Mouse (Mus musculus) brain, adult 10 weeks (tissue): ENCODE results near the gene Kdelr1. TPM values are rescaled to one million over a fixed set of nuclear protein-coding genes. Genes with fewer than 3 reads are reported as not detected.

Experiments
- polyA plus RNA-seq: library from polyadenylated mRNA; stranded (reverse); fragments of 350-450 nt; fragmentation: Illumina TruSeq; extraction: RNeasy Lipid Tissue Mini Kit (QIAGEN cat#74804); gene quantifications from one replicate; pipeline ENCODE4 v1.2.3, GENCODE M21; 2015; ENCODE audit warnings: low read depth, low replicate concordance

The Kdelr1 gene
- 88.2 TPM for polyA plus RNA-seq

GRCm38 (mm10) chr7:45872624-45873023, at the start of gene Kdelr1:
Gene Kdelr1, plus strand, starts transcription at chr7:45872772.

DNA sequence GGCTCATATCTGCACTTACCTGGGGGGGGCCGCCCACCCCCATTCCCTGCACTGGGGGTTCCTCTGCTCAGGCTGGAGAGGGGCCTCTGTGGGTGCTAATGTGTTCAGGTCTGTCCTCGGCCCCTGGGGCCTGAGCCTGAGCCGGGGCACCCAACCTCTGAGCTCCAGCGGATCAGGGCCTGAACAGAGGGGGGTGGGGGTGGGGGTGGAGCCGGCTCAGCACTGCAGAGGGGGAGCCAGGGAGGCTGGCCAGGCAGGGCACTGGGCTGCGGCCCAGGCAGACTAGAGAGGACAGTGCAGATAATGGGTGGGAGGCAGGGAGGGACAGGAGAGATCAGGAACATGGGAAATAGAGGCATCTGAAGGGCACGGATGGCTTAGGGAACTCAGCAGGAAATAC, 48.0 kb upstream of the Kdelr1 start, which contains the start of gene Kcnj14:
Gene Kcnj14 (minus strand): TSS at position 185 of the 400 bp plus-strand sequence.

GRCm38 (mm10) chr7:45830427-45831127, 42.0 kb upstream of the Kdelr1 start, which contains the start of gene Grwd1:
Gene Grwd1, minus strand, starts transcription at chr7:45830944.

GRCm38 (mm10) chr7:45878278-45878677, 5.7 kb downstream of the Kdelr1 start, which contains the start of gene Grin2d:
Gene Grin2d, minus strand, starts transcription at chr7:45878378.

DNA sequence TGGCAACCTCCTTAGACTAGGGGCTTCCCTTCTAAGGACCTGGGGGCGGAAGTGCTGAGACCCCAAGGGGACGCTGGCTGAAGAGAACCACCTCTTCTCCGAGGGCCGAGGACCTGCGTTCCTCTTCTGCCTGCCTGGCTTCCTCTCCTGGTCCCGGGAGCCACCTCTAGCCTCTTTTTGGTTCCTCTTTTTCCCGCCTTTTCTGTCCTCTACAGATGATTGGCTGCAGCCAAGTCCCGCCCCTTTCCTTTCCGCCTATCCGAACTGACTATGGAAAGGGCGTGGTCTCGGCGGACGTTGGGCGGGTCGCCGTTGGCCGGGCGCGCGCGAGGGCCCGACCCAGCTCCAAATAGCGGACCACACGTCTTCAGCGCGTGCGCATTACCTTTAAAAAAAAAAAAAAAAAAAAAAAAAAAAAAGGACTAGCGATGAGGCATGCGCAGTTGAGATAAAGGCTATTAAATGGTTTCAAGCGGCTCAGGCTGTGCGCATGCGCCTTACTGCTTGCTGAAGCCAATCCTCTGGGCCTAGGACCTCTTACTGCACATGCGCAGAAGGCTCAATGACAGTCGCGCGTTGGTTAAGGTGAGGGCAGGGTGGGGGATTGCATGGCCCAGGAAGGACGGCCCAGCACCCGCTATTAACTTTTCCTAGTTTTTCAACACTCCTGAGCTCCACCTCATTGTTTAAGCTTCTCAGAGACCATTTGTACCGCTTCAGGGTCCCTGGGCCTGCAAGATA, 24.1 kb downstream of the Kdelr1 start, which contains the start of the genes Syngr4 and Tmem143:
Gene Syngr4 (minus strand): TSS at position 198 of the 741 bp plus-strand sequence.
Gene Tmem143 (plus strand): TSS at position 425 of the 741 bp plus-strand sequence.

DNA sequence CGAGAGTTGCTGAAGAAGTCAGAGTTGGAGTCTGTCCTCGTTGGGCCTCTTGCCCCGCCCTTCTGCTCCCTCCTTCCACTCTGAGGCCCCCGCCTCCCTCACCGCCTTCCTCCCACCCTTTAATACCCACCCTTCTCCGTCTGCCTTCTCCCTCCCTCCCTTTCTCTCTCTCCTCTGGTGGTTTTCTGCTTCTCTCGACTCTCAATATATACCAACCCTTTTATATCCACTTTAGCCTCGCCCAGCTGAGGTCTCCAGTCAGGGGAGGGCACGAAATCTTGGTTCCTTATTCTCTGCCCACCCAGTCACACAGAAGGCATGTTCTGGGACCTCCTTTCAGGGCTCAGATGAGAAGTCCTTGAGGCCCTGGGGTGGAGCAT, 48.7 kb downstream of the Kdelr1 start, which contains the start of gene Emp3:
Gene Emp3 (minus strand): TSS at position 163 of the 380 bp plus-strand sequence.

GRCm38 (mm10) chr7:45923762-45924428, 51.3 kb downstream of the Kdelr1 start, which contains the start of gene Ccdc114:
Gene Ccdc114, plus strand, starts transcription at chr7:45924072.

Other genes with a start within 250 kb of the Kdelr1 start
- gene Rasip1, start 245.3 kb upstream of the Kdelr1 start, polyA plus RNA-seq, result 4.0 TPM
- gene Mamstr, start 232.8 kb upstream of the Kdelr1 start, polyA plus RNA-seq, result 4.0 TPM
- 0.31 TPM for gene Fut2, start 206.4 kb upstream of the Kdelr1 start, polyA plus RNA-seq
- 5.4 TPM for gene Ntn5, start 188.8 kb upstream of the Kdelr1 start, polyA plus RNA-seq
- 1.1 TPM for gene Sec1, start 178.4 kb upstream of the Kdelr1 start, polyA plus RNA-seq
- 234 TPM for gene Car11, start 172.9 kb upstream of the Kdelr1 start, polyA plus RNA-seq
- 80.7 TPM for gene Dbp, start 167.7 kb upstream of the Kdelr1 start, polyA plus RNA-seq
- 458 TPM for gene Rpl18, start 157.3 kb upstream of the Kdelr1 start, polyA plus RNA-seq
- 18.2 TPM for gene Sphk2, start 154.8 kb upstream of the Kdelr1 start, polyA plus RNA-seq
- gene Fam83e, start 151.6 kb upstream of the Kdelr1 start, polyA plus RNA-seq, result not detected
- not detected for gene Spaca4, start 147.0 kb upstream of the Kdelr1 start, polyA plus RNA-seq
- gene Lmtk3, start 89.0 kb upstream of the Kdelr1 start, polyA plus RNA-seq, result 101 TPM
- gene Sult2b1, start 88.1 kb upstream of the Kdelr1 start, polyA plus RNA-seq, result 17.1 TPM
- 173 TPM for gene Cyth2, start 58.2 kb upstream of the Kdelr1 start, polyA plus RNA-seq
- 2.9 TPM for gene Kcnj14, start 48.0 kb upstream of the Kdelr1 start, polyA plus RNA-seq
- gene Grwd1, start 41.8 kb upstream of the Kdelr1 start, polyA plus RNA-seq, result 15.6 TPM
- 7.3 TPM for gene Grin2d, start 5.6 kb downstream of the Kdelr1 start, polyA plus RNA-seq
- gene Syngr4, start 23.9 kb downstream of the Kdelr1 start, polyA plus RNA-seq, result not detected
- 23.1 TPM for gene Tmem143, start 24.2 kb downstream of the Kdelr1 start, polyA plus RNA-seq
- gene Emp3, start 48.6 kb downstream of the Kdelr1 start, polyA plus RNA-seq, result 3.6 TPM
- gene Ccdc114, start 51.3 kb downstream of the Kdelr1 start, polyA plus RNA-seq, result 2.9 TPM
- 1.2 TPM for gene Abcc6, start 157.5 kb downstream of the Kdelr1 start, polyA plus RNA-seq
- 68.6 TPM for gene Nomo1, start 160.9 kb downstream of the Kdelr1 start, polyA plus RNA-seq
- 34.7 TPM for gene Kcnj11, start 228.0 kb downstream of the Kdelr1 start, polyA plus RNA-seq